Mouse (Mus musculus) urinary bladder, adult 2 months (tissue): ENCODE results near the gene Zfp882. TPM values are rescaled to one million over a fixed set of nuclear protein-coding genes. Genes with fewer than 3 reads are reported as not detected.
A peak's percentile ranks its signal among the peaks of the same experiment; 100 is the strongest.
"Not testable (repeated sequence)": the region's sequence is repeated elsewhere in the genome, so short reads cannot be mapped to it uniquely, and the experiment has no call there.

Source experiments
- DNase-seq: peaks from one replicate; pipeline ENCODE4 v3.0.0; 2022; ENCODE audit warnings: low spot score
- polyA plus RNA-seq: library from polyadenylated mRNA; depleted of rRNA; stranded (reverse); fragments of >200 nt; gene quantifications from 2 replicates; pipeline ENCODE4 v1.2.3, GENCODE M21; 2012; rRNA removed

Zfp882 gene
- 2.1 and 2.6 TPM in 2 replicates for polyA plus RNA-seq

GRCm38 (mm10) chr8:71908309-71909261 lies at the start of gene Zfp882, which contains the start of gene Zfp617:
Gene Zfp882, plus strand, starts transcription at chr8:71908608.
Gene Zfp617, plus strand, starts transcription at chr8:71908635.
- DNase-seq, result peak; percentile 78

DNA sequence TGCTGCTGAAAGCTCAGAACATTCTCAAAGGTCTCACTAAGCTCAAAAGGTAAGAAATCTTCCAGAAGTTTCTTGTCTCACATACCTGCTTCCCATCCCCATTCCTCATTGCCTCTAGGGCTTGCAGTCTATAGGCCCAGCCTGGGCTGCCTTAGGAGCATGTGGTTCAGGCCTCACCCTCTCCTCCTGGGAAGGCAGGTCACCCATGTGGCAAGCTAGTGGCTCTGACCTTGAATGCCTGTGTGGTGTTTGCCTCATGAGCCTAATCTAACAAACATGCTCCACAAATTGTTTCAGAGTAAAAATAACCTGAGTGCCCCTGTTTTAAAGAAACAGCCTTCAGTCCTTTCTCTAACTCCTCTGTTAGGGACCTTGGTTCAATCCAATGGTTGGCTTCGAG lies 46.9 kb upstream of the Zfp882 start:
- not testable (repeated sequence) for DNase-seq

DNA sequence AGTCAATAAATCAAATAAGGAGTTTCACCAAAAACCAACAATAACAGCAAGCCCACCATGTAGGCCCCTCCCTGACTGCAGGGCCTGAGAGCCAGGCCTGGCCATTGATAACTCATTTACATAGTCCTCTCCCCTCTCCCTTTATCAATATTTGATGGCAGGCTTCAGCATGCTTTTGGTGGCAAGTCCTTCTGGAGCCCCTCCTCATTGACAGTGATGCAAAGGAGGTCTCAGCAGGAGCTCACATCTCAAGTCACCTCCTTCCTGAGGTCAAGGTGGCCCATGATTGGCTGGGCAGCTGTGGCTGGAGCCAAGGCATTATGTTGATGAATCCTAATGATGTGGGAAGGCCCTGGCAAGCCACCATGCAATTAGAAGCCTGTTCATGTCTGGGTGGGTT lies 46.4 kb upstream of the Zfp882 start:
- not testable (repeated sequence) for DNase-seq

GRCm38 (mm10) chr8:71881618-71882274 lies 26.7 kb upstream of the Zfp882 start, which contains the start of gene Zfp709:
Gene Zfp709, plus strand, starts transcription at chr8:71882019.
- peak; percentile 59 for DNase-seq

GRCm38 (mm10) chr8:71900666-71901065 lies 7.7 kb upstream of the Zfp882 start:
- DNase-seq, result not testable (repeated sequence)

DNA sequence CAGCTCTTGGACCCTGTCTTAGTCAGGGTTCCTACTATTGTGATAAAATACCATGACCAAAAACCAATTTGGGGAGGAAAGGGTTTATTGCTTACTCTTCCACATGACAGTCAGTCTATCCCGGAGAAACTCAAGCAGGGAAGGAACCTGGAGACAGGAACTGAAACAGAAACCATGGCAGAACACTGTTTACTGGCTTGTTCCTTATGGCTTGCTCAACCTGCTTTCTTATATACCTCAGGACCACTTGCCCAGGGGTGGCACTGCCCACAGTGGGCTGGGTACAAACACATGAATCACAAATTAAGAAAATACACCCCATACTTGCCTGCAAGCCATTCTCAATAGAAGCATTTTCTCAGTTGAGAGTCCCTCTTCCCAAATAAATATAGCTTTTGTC lies 5.3 kb upstream of the Zfp882 start:
- not testable (repeated sequence) for DNase-seq

- DNase-seq, result no peak
These were observed 1.6 kb upstream of the Zfp882 start for GRCm38 (mm10) chr8:71906809-71907208.

DNA sequence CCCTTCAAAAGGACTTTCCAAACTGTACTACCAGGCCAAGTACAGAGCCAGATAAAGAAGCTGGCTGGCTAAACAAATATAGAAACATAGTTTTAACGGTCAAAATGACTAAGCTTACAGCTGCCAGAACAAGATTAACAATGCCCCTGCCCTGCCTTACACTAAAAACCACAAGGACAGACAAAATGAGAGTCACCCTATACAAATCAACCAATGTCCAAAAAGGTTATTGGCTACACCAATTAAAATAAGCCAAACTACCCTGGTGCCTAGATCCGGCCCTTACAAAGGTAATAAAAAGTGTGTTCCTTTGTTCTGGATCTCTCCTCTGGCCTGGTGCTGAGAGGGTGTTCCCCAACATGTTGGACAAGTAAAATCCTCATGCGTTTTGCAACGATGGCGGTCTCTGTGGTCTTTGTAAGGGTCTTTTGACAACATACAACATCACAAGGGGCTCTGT lies 580 bp upstream of the Zfp882 start:
- no peak for DNase-seq

DNA sequence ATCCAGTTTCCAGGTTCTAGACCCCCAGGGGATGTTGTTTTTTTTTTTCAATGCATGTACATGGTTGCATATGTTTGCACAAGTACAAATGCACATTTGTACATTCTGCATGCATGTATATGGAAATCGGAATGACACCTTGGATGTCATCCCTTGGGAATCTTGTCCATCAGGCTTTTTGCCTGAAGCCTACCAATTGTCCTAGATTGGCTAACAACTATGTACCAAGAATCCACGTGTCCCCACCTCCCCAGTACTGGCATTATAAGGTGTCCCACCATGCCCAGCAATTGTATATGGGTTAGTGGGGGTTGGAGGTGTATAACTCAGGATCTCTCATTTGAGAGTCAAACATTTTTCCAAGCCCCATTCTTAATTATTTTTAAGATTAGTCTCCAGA lies 3.9 kb downstream of the Zfp882 start:
- no peak for DNase-seq

- peak; percentile 89 for DNase-seq
These were observed 14.4 kb downstream of the Zfp882 start for GRCm38 (mm10) chr8:71922567-71923401.

DNA sequence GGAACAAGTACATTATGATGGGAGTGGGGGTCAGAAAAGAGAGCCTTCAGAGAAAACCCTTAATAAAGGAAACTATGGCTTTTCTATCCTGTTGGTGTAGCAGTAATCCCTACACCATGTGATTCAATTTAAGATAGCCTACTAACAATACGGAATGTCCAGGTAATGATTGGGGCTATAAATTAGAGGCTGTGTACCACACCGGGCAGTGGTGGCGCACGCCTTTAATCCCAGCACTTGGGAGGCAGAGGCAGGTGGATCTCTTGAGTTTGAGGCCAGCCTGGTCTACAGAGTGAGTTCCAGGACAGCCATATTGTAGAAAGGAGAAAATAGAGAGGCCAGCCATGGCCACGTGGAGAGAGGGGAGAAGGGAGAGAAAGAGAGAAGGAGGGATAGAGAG lies 17.4 kb downstream of the Zfp882 start:
- no peak for DNase-seq

- DNase-seq, result no peak
These were observed 18.1 kb downstream of the Zfp882 start for GRCm38 (mm10) chr8:71926551-71926950.

DNA sequence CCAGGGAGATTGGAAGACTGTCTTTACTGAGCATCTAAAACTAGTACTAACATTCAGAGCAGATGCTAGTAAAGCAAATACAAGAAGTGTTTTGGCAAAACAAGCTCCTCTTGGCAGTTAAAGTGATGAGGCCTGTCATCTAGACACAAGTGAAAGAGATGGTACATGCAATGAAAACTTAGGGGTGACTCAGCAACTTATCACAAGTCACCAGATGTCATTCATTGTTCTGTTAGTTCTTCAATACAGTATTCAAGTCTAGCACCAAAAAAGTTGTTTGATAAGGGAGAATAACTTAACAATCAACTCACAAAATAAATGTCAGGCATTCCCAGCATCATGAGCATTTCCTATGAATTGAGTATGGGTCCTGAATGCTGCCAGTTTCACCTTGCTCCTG lies 19.4 kb downstream of the Zfp882 start:
- no peak for DNase-seq

GRCm38 (mm10) chr8:71938037-71938436 lies 29.6 kb downstream of the Zfp882 start:
- DNase-seq, result not testable (repeated sequence)

GRCm38 (mm10) chr8:71940293-71941208 lies 32.1 kb downstream of the Zfp882 start:
- no peak for DNase-seq

GRCm38 (mm10) chr8:71941776-71942175 lies 33.4 kb downstream of the Zfp882 start:
- DNase-seq, result no peak

DNA sequence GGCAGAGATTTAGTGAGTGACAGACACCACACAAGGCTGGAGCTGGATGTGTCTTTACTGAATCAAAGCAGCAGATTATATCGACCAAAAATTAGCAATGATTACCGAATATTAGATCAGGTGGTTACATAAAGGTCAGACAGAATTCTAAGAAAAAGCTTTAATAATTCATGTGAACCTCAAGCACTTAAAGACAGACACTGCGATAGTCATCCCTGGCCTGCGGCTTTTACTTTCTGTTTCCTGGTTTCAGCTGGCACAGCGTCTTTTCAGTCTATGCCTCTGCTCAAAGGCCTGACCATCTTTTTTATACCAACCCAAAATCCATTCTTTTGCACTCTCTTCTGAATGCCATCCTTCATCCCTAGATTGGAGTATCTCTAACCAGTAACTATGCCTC lies 40.2 kb downstream of the Zfp882 start:
- DNase-seq, result no peak

DNA sequence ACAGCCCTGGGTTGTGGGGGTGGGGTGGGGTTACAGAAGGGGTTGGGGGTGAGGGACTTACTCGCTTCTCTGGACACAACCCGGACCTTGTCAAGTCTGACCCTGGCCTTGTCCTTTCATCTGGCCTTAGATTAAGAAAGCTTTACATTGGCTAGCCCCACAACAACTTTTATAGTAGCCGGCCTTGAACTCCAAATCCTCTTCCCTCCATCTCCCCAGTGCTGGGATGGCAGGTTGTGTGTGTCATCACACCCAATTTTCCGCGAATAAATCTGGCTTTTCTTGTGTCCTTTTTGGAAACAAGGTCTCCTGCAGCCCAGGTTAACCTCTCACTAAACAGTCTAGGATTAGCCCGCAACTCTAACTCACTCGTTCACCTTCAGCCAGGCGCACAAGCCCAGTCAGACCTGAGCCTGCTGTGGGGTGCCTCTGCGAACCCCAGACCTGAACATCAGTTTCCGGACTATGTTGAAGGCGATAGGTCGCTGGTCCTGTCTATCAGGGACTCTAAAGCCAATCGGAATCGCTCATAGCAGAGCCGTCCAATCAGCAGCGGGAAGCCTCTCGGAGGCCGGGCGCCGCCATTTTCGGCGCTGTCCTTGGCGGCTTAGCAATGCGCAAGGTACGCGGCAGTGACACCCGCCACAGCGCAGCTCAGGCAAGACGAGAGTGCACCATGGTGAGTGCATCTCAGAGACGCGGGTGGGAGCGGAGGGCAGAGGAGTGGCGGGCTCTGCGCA lies 42.2 kb downstream of the Zfp882 start, which contains the start of gene Zfp961:
Zfp961 (plus strand) TSS at position 557 of the 740 bp plus-strand sequence.
- DNase-seq, result peak; percentile 97

GRCm38 (mm10) chr8:71951436-71952161 lies 43.2 kb downstream of the Zfp882 start:
- no peak for DNase-seq
